Mouse (Mus musculus): ENCODE results near the gene Ncapd3. TPM values are rescaled to one million over a fixed set of nuclear protein-coding genes. Genes with fewer than 3 reads are reported as not detected.

The Ncapd3 gene
- total and polyA plus RNA-seq, 2 experiments: 7.1 to 9.6 TPM

DNA sequence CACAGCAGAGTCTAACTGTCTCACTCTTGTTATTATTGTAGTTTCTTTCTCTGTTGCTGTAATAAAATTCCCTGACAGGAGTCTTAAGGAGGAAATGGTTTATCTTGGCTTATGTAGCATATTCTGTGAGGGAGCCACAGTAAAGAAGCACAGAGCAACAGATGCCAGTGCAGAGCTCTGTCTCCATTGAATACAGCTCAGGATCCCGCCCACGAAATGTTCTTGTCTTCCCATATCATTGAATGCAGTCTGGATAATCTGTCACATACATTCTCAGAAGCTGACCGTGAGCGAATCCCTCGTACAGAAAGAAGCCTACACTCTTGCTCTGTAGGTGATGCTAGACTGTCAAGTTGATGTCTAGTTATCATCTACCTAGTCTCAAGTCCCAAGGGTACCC lies 28.4 kb downstream of the Ncapd3 start:
- H3K79me2 ChIP-seq (ENCODE audit: control insufficient read depth, insufficient read depth, low read length): no peaks in the 10 kb centered on the region
- no peaks in the 10 kb centered on the region for H3K4me1 ChIP-seq (ENCODE audit: control insufficient read depth, insufficient read depth, low read length)
- 95% methylated on average over 5 of the region's 5 CpGs for WGBS
- no peak overlapping the region for H3K27ac ChIP-seq (replicated peaks; ENCODE audit: insufficient read depth, low read depth, low read length)
- TF ChIP-seq CTCF (IDR thresholded peaks at IDR 0.05; ENCODE audit: low read depth, low read length) (no peak), POLR2A (IDR thresholded peaks at IDR 0.05; ENCODE audit: extremely low read depth, insufficient read depth, low read length) (no peak)
- H3K9ac ChIP-seq (ENCODE audit: low read depth, low read length): no peak overlapping the region
- no peaks in the 10 kb centered on the region for H3K27me3 ChIP-seq (ENCODE audit: control insufficient read depth, insufficient read depth, low read length)
- peaks cover 33% of the 10 kb centered on the region for H3K36me3 ChIP-seq (ENCODE audit: control insufficient read depth, insufficient read depth, low read length)
- no peak for DNase-seq (ENCODE audit: extremely low read depth, low read depth, low spot score)
- no peak overlapping the region for H3K4me3 ChIP-seq (ENCODE audit: insufficient read depth, low read depth, low read length)

- Histone ChIP-seq H3K4me3 (ENCODE audit: insufficient read depth, low read depth, low read length) (no peak overlapping the region), H3K36me3 (ENCODE audit: control insufficient read depth, insufficient read depth, low read length) (peaks cover 46% of the 10 kb centered on the region), H3K9ac (ENCODE audit: low read depth, low read length) (no peak overlapping the region), H3K27ac (replicated peaks; ENCODE audit: insufficient read depth, low read depth, low read length) (no peak overlapping the region), H3K4me1 (ENCODE audit: control insufficient read depth, insufficient read depth, low read length) (no peaks in the 10 kb centered on the region), H3K79me2 (ENCODE audit: control insufficient read depth, insufficient read depth, low read length) (no peaks in the 10 kb centered on the region), H3K27me3 (ENCODE audit: control insufficient read depth, insufficient read depth, low read length) (no peaks in the 10 kb centered on the region)
- no peak for TF ChIP-seq CTCF (IDR thresholded peaks at IDR 0.05; ENCODE audit: low read depth, low read length)
- no peak for TF ChIP-seq POLR2A (IDR thresholded peaks at IDR 0.05; ENCODE audit: extremely low read depth, insufficient read depth, low read length)
- no peak for DNase-seq (ENCODE audit: extremely low read depth, low read depth, low spot score)
- 93% methylated on average over 4 of the region's 4 CpGs for WGBS
Observed at GRCm38 (mm10) chr9:27070895-27071294, 40.9 kb downstream of the Ncapd3 start.

GRCm38 (mm10) chr9:27074677-27075076 lies 44.7 kb downstream of the Ncapd3 start:
- no peaks in the 10 kb centered on the region for H3K27me3 ChIP-seq (ENCODE audit: control insufficient read depth, insufficient read depth, low read length)
- DNase-seq (ENCODE audit: extremely low read depth, low read depth, low spot score): no peak
- H3K9ac ChIP-seq (ENCODE audit: low read depth, low read length): no peak overlapping the region
- no peaks in the 10 kb centered on the region for H3K4me1 ChIP-seq (ENCODE audit: control insufficient read depth, insufficient read depth, low read length)
- no peak overlapping the region for H3K4me3 ChIP-seq (ENCODE audit: insufficient read depth, low read depth, low read length)
- peaks cover 36% of the 10 kb centered on the region for H3K36me3 ChIP-seq (ENCODE audit: control insufficient read depth, insufficient read depth, low read length)
- 85% methylated on average over 1 of the region's 1 CpGs for WGBS
- no peak overlapping the region for H3K27ac ChIP-seq (replicated peaks; ENCODE audit: insufficient read depth, low read depth, low read length)
- H3K79me2 ChIP-seq (ENCODE audit: control insufficient read depth, insufficient read depth, low read length): no peaks in the 10 kb centered on the region
- TF ChIP-seq POLR2A (IDR thresholded peaks at IDR 0.05; ENCODE audit: extremely low read depth, insufficient read depth, low read length): no peak
- 0 out of 2 replicates have a peak, but pooled peaks have one; percentile 3 for TF ChIP-seq CTCF (IDR thresholded peaks at IDR 0.05; ENCODE audit: low read depth, low read length)

DNA sequence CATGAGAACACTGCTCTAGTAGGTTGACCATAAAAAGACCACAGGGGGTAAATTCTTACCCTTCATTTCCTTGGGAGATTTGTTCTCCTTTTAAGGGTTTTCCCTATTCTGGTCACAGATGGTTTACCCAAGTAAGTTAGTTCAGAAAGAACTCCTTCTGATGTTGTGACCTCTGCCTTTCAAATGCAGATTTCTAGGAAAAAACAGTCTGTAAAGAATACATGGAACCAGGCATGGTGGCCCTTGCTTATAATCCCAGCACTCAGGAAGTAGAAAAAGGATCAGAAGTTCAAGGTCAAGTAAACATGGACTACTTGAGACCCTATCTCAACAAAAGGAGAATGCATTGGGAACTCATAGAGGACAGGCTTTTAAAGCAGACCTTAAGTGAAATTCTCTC lies 45.8 kb downstream of the Ncapd3 start:
- no peaks in the 10 kb centered on the region for H3K27me3 ChIP-seq (ENCODE audit: control insufficient read depth, insufficient read depth, low read length)
- H3K36me3 ChIP-seq (ENCODE audit: control insufficient read depth, insufficient read depth, low read length): peaks cover 28% of the 10 kb centered on the region

GRCm38 (mm10) chr9:27086256-27086655 lies 56.3 kb downstream of the Ncapd3 start:
- Histone ChIP-seq H3K27ac (replicated peaks; ENCODE audit: insufficient read depth, low read depth, low read length) (no peak overlapping the region), H3K4me1 (ENCODE audit: control insufficient read depth, insufficient read depth, low read length) (no peaks in the 10 kb centered on the region), H3K27me3 (ENCODE audit: control insufficient read depth, insufficient read depth, low read length) (no peaks in the 10 kb centered on the region), H3K9ac (ENCODE audit: low read depth, low read length) (no peak overlapping the region), H3K4me3 (ENCODE audit: insufficient read depth, low read depth, low read length) (no peak overlapping the region), H3K79me2 (ENCODE audit: control insufficient read depth, insufficient read depth, low read length) (no peaks in the 10 kb centered on the region), H3K36me3 (ENCODE audit: control insufficient read depth, insufficient read depth, low read length) (peaks cover 29% of the 10 kb centered on the region)
- 82% methylated on average over 5 of the region's 5 CpGs for WGBS
- no peak for DNase-seq (ENCODE audit: extremely low read depth, low read depth, low spot score)
- TF ChIP-seq POLR2A (IDR thresholded peaks at IDR 0.05; ENCODE audit: extremely low read depth, insufficient read depth, low read length): no peak
- TF ChIP-seq CTCF (IDR thresholded peaks at IDR 0.05; ENCODE audit: low read depth, low read length): no peak

More for the DNA sequence above, 45.8 kb downstream of the Ncapd3 start:
- TF ChIP-seq CTCF (IDR thresholded peaks at IDR 0.05; ENCODE audit: low read depth, low read length) (no peak), POLR2A (IDR thresholded peaks at IDR 0.05; ENCODE audit: extremely low read depth, insufficient read depth, low read length) (no peak)
- H3K79me2 ChIP-seq (ENCODE audit: control insufficient read depth, insufficient read depth, low read length): no peaks in the 10 kb centered on the region
- no peak overlapping the region for H3K27ac ChIP-seq (replicated peaks; ENCODE audit: insufficient read depth, low read depth, low read length)
- no peaks in the 10 kb centered on the region for H3K4me1 ChIP-seq (ENCODE audit: control insufficient read depth, insufficient read depth, low read length)
- no peak overlapping the region for H3K4me3 ChIP-seq (ENCODE audit: insufficient read depth, low read depth, low read length)
- no peak for DNase-seq (ENCODE audit: extremely low read depth, low read depth, low spot score)
- H3K9ac ChIP-seq (ENCODE audit: low read depth, low read length): no peak overlapping the region

GRCm38 (mm10) chr9:27087402-27087801 lies 57.4 kb downstream of the Ncapd3 start:
- DNase-seq (ENCODE audit: extremely low read depth, low read depth, low spot score): no peak
- Histone ChIP-seq H3K4me3 (ENCODE audit: insufficient read depth, low read depth, low read length) (no peak overlapping the region), H3K36me3 (ENCODE audit: control insufficient read depth, insufficient read depth, low read length) (peaks cover 35% of the 10 kb centered on the region), H3K79me2 (ENCODE audit: control insufficient read depth, insufficient read depth, low read length) (no peaks in the 10 kb centered on the region), H3K4me1 (ENCODE audit: control insufficient read depth, insufficient read depth, low read length) (no peaks in the 10 kb centered on the region), H3K27ac (replicated peaks; ENCODE audit: insufficient read depth, low read depth, low read length) (no peak overlapping the region), H3K27me3 (ENCODE audit: control insufficient read depth, insufficient read depth, low read length) (no peaks in the 10 kb centered on the region), H3K9ac (ENCODE audit: low read depth, low read length) (no peak overlapping the region)
- TF ChIP-seq CTCF (IDR thresholded peaks at IDR 0.05; ENCODE audit: low read depth, low read length) (no peak), POLR2A (IDR thresholded peaks at IDR 0.05; ENCODE audit: extremely low read depth, insufficient read depth, low read length) (no peak)
- WGBS: 67% methylated on average over 3 of the region's 3 CpGs
